Mouse (Mus musculus) 3134 (cell line): ENCODE data around the gene Gcgr.
A peak's percentile ranks its signal among the peaks of the same experiment; 100 is the strongest.

Source experiments
- DNase-seq: peaks from one replicate; pipeline ENCODE4 v3.0.0-alpha.2; 2011; ENCODE audit warnings: low spot score; ENCODE audit not compliant: insufficient read length; ENCODE audit errors: extremely low read depth

The Gcgr gene

GRCm38 (mm10) chr11:120530085-120530964, at the start of gene Gcgr:
TSS of gene Gcgr (plus strand) at chr11:120530699.
- no peak for DNase-seq

GRCm38 (mm10) chr11:120483448-120483934, 47.0 kb upstream of the Gcgr start:
- no peak for DNase-seq

GRCm38 (mm10) chr11:120484265-120484981, 46.1 kb upstream of the Gcgr start, which contains the start of gene Mrpl12:
TSS of gene Mrpl12 (plus strand) at chr11:120484613.
- peak; percentile 92 for DNase-seq

DNA sequence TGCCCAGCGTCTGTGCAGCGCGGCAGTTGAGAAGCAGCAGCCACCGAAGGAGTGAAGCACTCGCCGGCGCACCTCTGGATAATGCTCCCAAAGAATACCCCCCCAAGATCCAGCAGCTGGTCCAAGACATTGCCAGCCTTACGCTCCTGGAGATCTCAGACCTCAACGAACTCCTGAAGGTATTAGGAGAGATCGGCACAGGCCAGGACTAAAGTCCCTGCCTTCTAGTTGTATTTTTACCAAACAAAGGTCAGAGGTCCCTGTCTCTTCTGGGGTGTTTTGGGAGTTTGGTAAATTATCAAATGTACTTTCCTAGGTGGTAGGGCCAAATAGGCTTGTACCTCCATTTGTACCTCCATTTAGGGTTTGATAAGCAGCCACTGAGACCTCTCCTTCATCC, 45.2 kb upstream of the Gcgr start:
- no peak for DNase-seq

- DNase-seq, result no peak
Observed at GRCm38 (mm10) chr11:120488516-120488915, 42.0 kb upstream of the Gcgr start.

DNA sequence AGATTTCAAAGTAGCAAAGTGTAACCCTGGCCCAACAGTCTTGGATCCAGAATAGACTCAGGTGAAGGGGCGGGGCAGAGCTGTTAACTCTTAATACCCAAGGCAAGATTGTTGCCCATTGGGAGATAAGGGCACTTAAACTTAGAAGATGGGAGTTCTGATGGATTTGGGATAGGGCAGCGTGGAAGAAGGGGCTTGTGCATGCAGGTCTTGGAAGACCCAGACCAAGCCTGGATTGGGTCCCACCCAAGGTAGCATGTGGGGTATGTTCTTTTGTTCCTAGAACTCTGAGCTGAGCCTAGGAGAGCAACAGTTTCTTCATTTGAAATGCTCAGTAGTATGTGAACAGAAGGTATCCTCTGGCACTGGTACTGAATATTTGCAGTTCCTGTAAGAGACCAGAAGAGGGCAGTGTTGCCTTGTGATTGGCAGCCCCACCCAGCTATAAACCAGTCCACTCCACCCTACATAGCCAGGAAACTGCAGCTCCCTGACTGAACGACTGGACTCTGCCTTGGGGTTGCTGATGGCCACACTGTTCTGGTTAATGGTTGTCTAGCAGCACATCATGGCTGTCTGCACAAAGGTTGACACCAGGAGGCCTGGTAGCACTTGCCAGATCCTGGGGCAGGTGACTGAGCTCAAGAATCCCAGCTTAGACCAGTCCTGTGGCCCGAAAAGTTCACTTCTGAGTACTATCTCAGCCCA, 41.3 kb upstream of the Gcgr start:
- peak; percentile 54 for DNase-seq

GRCm38 (mm10) chr11:120490291-120491046, 40.0 kb upstream of the Gcgr start:
- no peak for DNase-seq

GRCm38 (mm10) chr11:120491317-120492023, 39.0 kb upstream of the Gcgr start, which contains the start of gene Slc25a10:
TSS of gene Slc25a10 (plus strand) at chr11:120491840.
- peak; percentile 93 for DNase-seq

GRCm38 (mm10) chr11:120492024-120492877, 38.2 kb upstream of the Gcgr start:
- no peak for DNase-seq

DNA sequence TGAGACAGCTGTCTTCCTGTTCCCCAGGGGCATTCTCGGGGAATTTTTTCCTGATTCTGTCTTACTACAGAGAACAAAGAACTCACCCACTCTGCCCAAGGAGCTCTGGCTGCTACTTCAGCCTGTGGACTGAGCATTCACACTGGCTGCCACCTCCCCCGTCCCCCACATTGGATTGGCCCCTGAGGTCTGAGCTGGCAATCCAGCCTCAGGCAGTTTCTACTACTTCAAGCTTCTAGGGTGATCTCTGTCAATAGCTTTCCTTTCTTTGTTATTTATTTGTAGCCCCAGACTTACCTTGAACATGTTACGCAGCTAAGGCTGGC, 37.7 kb upstream of the Gcgr start:
- no peak for DNase-seq

- no peak for DNase-seq
Observed at GRCm38 (mm10) chr11:120493351-120493750, 37.1 kb upstream of the Gcgr start.

DNA sequence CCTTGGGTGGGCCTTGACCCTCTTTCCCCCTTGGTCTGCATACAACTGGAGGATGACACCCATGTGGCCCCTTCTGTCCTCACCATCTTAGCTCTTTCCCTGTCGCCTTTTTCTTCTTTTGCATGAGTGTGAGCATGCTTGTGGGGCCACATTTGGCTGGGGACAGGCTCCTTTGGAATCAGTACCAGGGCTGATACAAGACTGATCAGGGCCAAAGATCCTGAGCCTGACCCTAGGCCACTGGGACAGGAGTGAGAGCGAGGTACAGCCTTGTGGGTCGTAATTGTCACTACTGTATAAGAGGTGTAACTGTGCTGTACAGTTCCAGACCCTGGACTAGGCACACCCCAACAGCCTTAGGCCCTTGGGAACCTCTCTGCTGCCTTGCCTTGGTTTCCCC, 36.6 kb upstream of the Gcgr start:
- DNase-seq, result no peak

GRCm38 (mm10) chr11:120497436-120497835, 33.1 kb upstream of the Gcgr start:
- DNase-seq, result no peak

DNA sequence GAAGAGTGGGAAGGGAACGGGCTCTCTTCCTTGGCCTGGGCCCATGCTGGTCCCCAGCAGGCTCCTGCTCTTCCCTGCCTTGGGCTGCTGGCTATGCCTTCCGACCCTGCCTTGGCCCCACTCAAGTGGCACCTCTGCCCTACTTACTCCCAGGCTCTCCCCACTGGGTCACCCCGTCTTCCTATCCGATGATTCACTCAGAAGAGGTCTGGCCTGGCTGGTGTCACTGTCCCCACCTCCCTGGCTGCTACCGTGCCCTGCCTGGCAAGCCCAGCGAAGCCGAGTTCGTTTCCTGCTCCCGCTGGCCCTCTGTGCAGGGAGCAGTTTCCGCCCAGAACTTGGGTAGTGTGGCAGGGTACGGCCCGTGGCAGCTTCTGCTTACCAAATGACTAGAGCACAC, 32.3 kb upstream of the Gcgr start:
- no peak for DNase-seq

- DNase-seq, result no peak
Observed at GRCm38 (mm10) chr11:120498891-120499290, 31.6 kb upstream of the Gcgr start.

- no peak for DNase-seq
Observed at GRCm38 (mm10) chr11:120499894-120500293, 30.6 kb upstream of the Gcgr start.

- DNase-seq, result no peak
Observed at GRCm38 (mm10) chr11:120500357-120500756, 30.1 kb upstream of the Gcgr start.

DNA sequence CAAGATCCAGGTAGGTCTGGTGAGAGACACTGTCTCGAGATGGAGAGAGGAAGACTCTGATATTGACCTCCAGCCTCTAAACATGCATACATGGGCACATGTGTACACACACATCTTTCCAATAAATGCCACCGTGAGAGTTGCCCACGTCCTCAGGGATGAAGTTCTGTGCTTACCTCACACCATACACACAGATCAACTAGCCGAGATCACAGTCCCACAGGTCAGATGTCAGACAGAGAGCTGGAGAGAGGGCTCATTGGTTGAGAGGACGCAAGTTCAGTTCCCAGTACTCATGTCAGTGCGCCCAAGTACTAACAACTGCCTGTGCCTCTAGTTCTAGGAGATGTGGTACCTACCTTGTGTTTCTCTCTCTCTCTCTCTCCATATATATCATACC, 29.5 kb upstream of the Gcgr start:
- no peak for DNase-seq

- DNase-seq, result no peak
Observed at GRCm38 (mm10) chr11:120501701-120502100, 28.8 kb upstream of the Gcgr start.
